Mouse (Mus musculus) midbrain, embryonic 14.5 days (tissue): ENCODE results near the gene Topbp1. TPM values are rescaled to one million over a fixed set of nuclear protein-coding genes. Genes with fewer than 3 reads are reported as not detected.
"Not testable (repeated sequence)": the region's sequence is repeated elsewhere in the genome, so short reads cannot be mapped to it uniquely, and the experiment has no call there.

Experiments used
- ATAC-seq: fragments of 200-750 bp; cut with Nextera tagmentation; 2 replicates; pipeline ENCODE4 v1.8.0; 2017; ENCODE audit warnings: moderate number of reproducible peaks, moderate library complexity; ENCODE audit not compliant: low FRiP score, low TSS enrichment
- DNase-seq: peaks from one replicate; pipeline ENCODE4 v3.0.0-alpha.2; 2015
- H3K27ac ChIP-seq: fragments of 300-500 bp; sonication (generic); replicated peaks from 2 replicates; pipeline ENCODE4 v1.5.1; 2014; ENCODE audit warnings: mild to moderate bottlenecking, low read depth, low read length, moderate library complexity
- H3K27me3 ChIP-seq: fragments of 300-500 bp; sonication (generic); 2 replicates; pipeline ENCODE4 v1.6.1; 2014; ENCODE audit warnings: low read length, control low read depth, mixed read lengths; ENCODE audit not compliant: control insufficient read depth, insufficient read depth
- H3K36me3 ChIP-seq: fragments of 300-500 bp; sonication (generic); 2 replicates; pipeline ENCODE4 v1.6.1; 2014; ENCODE audit warnings: low read length, control low read depth; ENCODE audit not compliant: control insufficient read depth, insufficient read depth
- H3K4me1 ChIP-seq: fragments of 300-500 bp; sonication (generic); 2 replicates; pipeline ENCODE4 v1.6.1; 2014; ENCODE audit warnings: mild to moderate bottlenecking, antibody characterized with exemption, low read length, control low read depth; ENCODE audit not compliant: control insufficient read depth, insufficient read depth
- H3K4me2 ChIP-seq: fragments of 300-500 bp; sonication (generic); 2 replicates; pipeline ENCODE4 v1.6.1; 2014; ENCODE audit warnings: mild to moderate bottlenecking, low read length, moderate library complexity
- H3K4me3 ChIP-seq: fragments of 300-500 bp; sonication (generic); replicated peaks from 2 replicates; pipeline ENCODE4 v1.5.1; 2014; ENCODE audit warnings: low read depth, low read length
- H3K9ac ChIP-seq: fragments of 300-500 bp; sonication (generic); replicated peaks from 2 replicates; pipeline ENCODE4 v1.6.1; 2014; ENCODE audit warnings: mild to moderate bottlenecking, low read length, moderate library complexity
- H3K9me3 ChIP-seq: fragments of 300-500 bp; sonication (generic); 2 replicates; pipeline ENCODE4 v1.6.1; 2016; ENCODE audit warnings: low read length, control low read depth, mixed read lengths; ENCODE audit not compliant: control insufficient read depth
- WGBS: fragments of 180-500 bp; shearing (Covaris S2); extraction: QIAGEN DNeasy Blood & Tissue Kit; methylation state at CpG from one replicate; pipeline ENCODE4 v1.1.7; 2014; 5-methylcytosine and 5-hydroxymethylcytosine counted together
- polyA plus RNA-seq: library from polyadenylated mRNA; unstranded; fragments of >200 nt; fragmentation: Nextera tagmentation; extraction: Ambion mirVana; gene quantifications from 2 replicates; pipeline ENCODE4 v1.2.1, GENCODE M21; 2014

The Topbp1 gene
- polyA plus RNA-seq, 1 experiment from 2014 or later, result 23.8 TPM

- Histone ChIP-seq H3K27ac (no peak overlapping the region), H3K4me2 (no peak overlapping the region), H3K36me3 (peaks cover 65% of the 10 kb centered on the region), H3K9ac (no peak overlapping the region), H3K4me1 (no peaks in the 10 kb centered on the region), H3K27me3 (no peaks in the 10 kb centered on the region), H3K4me3 (no peak overlapping the region), H3K9me3 (no peaks in the 10 kb centered on the region)
- 95% methylated on average over 6 of the region's 6 CpGs for WGBS
- ATAC-seq, result no peak
- DNase-seq, result no peak
These were observed 27.6 kb downstream of the Topbp1 start for GRCm38 (mm10) chr9:103332663-103333062.

DNA sequence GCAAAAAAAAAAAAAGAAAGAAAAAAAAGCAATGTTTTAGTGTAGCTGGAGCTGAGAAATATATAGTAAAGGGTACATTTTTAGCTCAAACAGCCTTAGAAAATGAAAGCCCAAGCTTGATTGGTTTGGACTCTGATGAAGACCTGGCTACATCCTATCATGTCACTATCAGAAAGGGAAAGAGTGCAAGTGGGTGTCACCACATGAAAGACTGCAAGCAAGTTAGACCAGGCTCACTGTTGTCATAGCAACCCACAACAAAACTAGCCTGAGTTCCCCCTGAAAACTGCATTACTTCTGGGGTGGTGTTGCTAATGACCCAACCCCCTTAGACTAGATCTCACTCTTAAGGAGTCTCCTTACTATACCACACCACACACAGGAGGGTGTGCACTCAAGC is 31.9 kb downstream of the Topbp1 start:
- Histone ChIP-seq H3K4me1 (no peaks in the 10 kb centered on the region), H3K4me2 (no peak overlapping the region), H3K9me3 (no peaks in the 10 kb centered on the region), H3K27ac (no peak overlapping the region), H3K36me3 (peaks cover 57% of the 10 kb centered on the region), H3K4me3 (no peak overlapping the region), H3K9ac (no peak overlapping the region), H3K27me3 (no peaks in the 10 kb centered on the region)
- ATAC-seq (no peak), DNase-seq (no peak)

DNA sequence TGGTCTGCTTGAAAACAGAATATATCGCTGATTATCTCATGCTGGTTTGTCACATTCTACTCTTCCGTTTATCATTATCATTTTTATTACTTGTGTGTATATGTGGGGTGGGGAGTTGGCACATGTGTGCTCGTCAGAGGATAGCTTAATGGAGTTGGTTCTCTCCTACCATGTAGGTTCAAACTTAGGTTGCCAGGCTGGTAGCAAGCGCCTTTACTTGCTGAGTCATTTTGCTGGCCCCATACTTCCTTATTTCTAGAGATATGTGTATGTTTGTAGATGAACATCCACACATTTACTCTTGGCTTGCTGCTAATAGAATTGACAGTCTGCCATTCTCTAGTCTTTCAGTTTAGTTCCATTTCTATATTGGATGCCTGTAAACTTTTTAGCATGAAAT is 42.0 kb downstream of the Topbp1 start:
- 91% methylated on average over 4 of the region's 4 CpGs for WGBS
- H3K9ac ChIP-seq, result no peak overlapping the region
- no peak overlapping the region for H3K4me2 ChIP-seq
- H3K4me3 ChIP-seq, result no peak overlapping the region
- no peak overlapping the region for H3K27ac ChIP-seq
- H3K9me3 ChIP-seq, result no peaks in the 10 kb centered on the region
- H3K27me3 ChIP-seq, result no peaks in the 10 kb centered on the region
- DNase-seq, result no peak
- ATAC-seq, result no peak
- peaks cover 46% of the 10 kb centered on the region for H3K36me3 ChIP-seq
- no peaks in the 10 kb centered on the region for H3K4me1 ChIP-seq

GRCm38 (mm10) chr9:103347996-103348490 is 43.0 kb downstream of the Topbp1 start:
- ATAC-seq (no peak), DNase-seq (no peak)
- no peaks in the 10 kb centered on the region for H3K4me1 ChIP-seq
- no peak overlapping the region for H3K27ac ChIP-seq
- no peak overlapping the region for H3K9ac ChIP-seq
- H3K27me3 ChIP-seq, result no peaks in the 10 kb centered on the region
- H3K36me3 ChIP-seq, result peaks cover 36% of the 10 kb centered on the region
- H3K4me3 ChIP-seq, result no peak overlapping the region
- H3K4me2 ChIP-seq, result no peak overlapping the region
- 82% methylated on average over 1 of the region's 1 CpGs for WGBS
- H3K9me3 ChIP-seq, result no peaks in the 10 kb centered on the region

DNA sequence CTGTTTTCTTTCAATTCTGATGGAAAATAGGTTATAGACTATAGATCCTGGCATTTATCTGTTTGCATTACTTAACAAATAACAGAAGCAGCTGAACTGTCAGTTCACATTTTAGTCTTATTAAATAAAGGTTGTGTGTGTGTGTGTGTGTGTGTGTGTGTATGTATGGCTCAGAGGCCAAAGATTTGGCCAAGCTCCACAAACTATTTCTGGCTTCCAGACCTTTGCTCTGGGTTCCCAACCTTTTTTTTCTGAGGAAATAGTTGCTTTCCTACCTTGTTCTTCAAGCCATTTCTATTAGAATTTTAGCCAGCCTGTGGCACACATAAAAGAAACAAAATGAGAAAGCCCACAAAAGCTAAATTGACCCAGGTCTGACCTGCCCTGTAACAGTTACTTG is 43.8 kb downstream of the Topbp1 start:
- H3K27me3 ChIP-seq, result no peaks in the 10 kb centered on the region
- DNase-seq (no peak), ATAC-seq (no peak)
- no peak overlapping the region for H3K27ac ChIP-seq
- no peak overlapping the region for H3K9ac ChIP-seq
- H3K4me1 ChIP-seq, result no peaks in the 10 kb centered on the region
- peaks cover 30% of the 10 kb centered on the region for H3K36me3 ChIP-seq
- no peaks in the 10 kb centered on the region for H3K9me3 ChIP-seq
- H3K4me3 ChIP-seq, result no peak overlapping the region
- H3K4me2 ChIP-seq, result no peak overlapping the region

DNA sequence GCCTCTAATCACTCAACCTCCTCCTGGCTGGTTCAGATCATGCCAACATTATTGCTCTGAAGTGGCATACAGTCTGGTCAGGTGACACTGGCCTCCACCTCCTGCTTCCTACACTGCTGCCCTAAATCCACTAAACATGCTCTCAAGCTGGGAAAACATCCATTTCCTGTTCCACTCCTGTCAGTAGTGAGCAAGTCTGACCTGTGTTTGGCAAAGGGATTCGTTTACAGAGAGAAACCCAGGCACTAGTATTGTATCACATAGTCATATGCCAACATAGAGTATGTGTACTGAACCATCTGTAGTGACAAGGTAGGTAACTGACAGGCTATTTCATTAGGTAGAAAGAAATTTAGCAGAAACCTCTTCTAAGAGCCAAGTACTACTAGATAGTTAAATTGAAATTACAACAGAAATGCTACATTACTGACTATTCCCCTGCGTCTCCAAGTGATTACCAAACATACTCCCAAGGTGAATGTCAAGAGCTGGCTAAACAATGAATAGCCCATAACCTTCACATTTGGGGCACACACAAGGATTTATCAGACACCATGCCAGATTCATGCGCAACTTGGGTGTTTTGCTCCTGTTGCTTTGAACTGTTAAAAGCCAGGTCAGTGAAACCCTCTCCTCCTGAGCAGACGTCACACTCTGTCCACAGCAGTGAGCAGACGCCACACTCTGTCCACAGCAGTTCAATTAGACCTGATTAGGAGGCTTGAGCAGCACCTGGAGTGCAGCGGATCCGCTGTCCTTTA is 48.7 kb downstream of the Topbp1 start:
- not testable (repeated sequence) for H3K4me1 ChIP-seq, ATAC-seq, DNase-seq, H3K27ac ChIP-seq, H3K4me3 ChIP-seq, H3K4me2 ChIP-seq, H3K27me3 ChIP-seq, H3K9me3 ChIP-seq, H3K9ac ChIP-seq
- peaks cover 46% of the 10 kb centered on the region for H3K36me3 ChIP-seq
- 89% methylated on average over 5 of the region's 7 CpGs for WGBS

- Histone ChIP-seq H3K27me3 (no peaks in the 10 kb centered on the region), H3K9me3 (no peaks in the 10 kb centered on the region), H3K36me3 (peaks cover 34% of the 10 kb centered on the region), H3K9ac (no peak overlapping the region), H3K4me3 (no peak overlapping the region), H3K4me2 (no peak overlapping the region), H3K27ac (no peak overlapping the region), H3K4me1 (no peaks in the 10 kb centered on the region)
- ATAC-seq (no peak), DNase-seq (no peak)
These were observed 52.9 kb downstream of the Topbp1 start for GRCm38 (mm10) chr9:103357893-103358292.

GRCm38 (mm10) chr9:103358545-103358944 is 53.5 kb downstream of the Topbp1 start:
- peaks cover 37% of the 10 kb centered on the region for H3K36me3 ChIP-seq
- 87% methylated on average over 4 of the region's 4 CpGs for WGBS
- no peak overlapping the region for H3K4me3 ChIP-seq

GRCm38 (mm10) chr9:103360642-103361041 is 55.6 kb downstream of the Topbp1 start:
- H3K4me2 ChIP-seq, result no peak overlapping the region
- H3K36me3 ChIP-seq, result peaks cover 37% of the 10 kb centered on the region
- H3K9ac ChIP-seq, result no peak overlapping the region
- no peaks in the 10 kb centered on the region for H3K9me3 ChIP-seq
- peaks cover 10% of the 10 kb centered on the region for H3K4me1 ChIP-seq
- H3K27ac ChIP-seq, result no peak overlapping the region
- no peak for DNase-seq
- no peak overlapping the region for H3K4me3 ChIP-seq
- H3K27me3 ChIP-seq, result no peaks in the 10 kb centered on the region
- WGBS, result 84% methylated on average over 2 of the region's 2 CpGs
- no peak for ATAC-seq

More at GRCm38 (mm10) chr9:103358545-103358944, 53.5 kb downstream of the Topbp1 start:
- Histone ChIP-seq H3K9me3 (no peaks in the 10 kb centered on the region), H3K4me2 (no peak overlapping the region), H3K4me1 (peaks cover 6% of the 10 kb centered on the region), H3K27ac (no peak overlapping the region), H3K9ac (no peak overlapping the region), H3K27me3 (no peaks in the 10 kb centered on the region)
- no peak for DNase-seq
- no peak for ATAC-seq
